Mouse (Mus musculus) liver, embryonic 14.5 days (tissue): ENCODE results near the gene Gabbr2. TPM values are rescaled to one million over a fixed set of nuclear protein-coding genes. Genes with fewer than 3 reads are reported as not detected.

Experiments
- ATAC-seq: fragments of 200-750 bp; cut with Nextera tagmentation; 2 replicates; pipeline ENCODE4 v1.8.0; 2017; ENCODE audit warnings: moderate number of reproducible peaks, mild to moderate bottlenecking, moderate library complexity; ENCODE audit not compliant: insufficient read depth
- DNase-seq, 3 experiments: peaks; one replicate each; pipeline ENCODE4 v3.0.0-alpha.2; 2012 to 2013; ENCODE audit warnings: low read depth in 3 of 3, low spot score in 3 of 3
- H3K27ac ChIP-seq: fragments of 300-500 bp; sonication (generic); 2 replicates; pipeline ENCODE4 v1.5.1; 2014; ENCODE audit warnings: moderate library complexity, mild to moderate bottlenecking, control low read depth, inconsistent platforms
- H3K27me3 ChIP-seq: fragments of 300-500 bp; sonication (generic); 2 replicates; pipeline ENCODE4 v1.6.1; 2014; ENCODE audit warnings: mild to moderate bottlenecking, low read length, moderate library complexity; ENCODE audit not compliant: control insufficient read depth, insufficient read depth
- H3K36me3 ChIP-seq: fragments of 300-500 bp; sonication (generic); replicated peaks from 2 replicates; pipeline ENCODE4 v1.6.1; 2014; ENCODE audit warnings: low read depth; ENCODE audit not compliant: control insufficient read depth, insufficient read depth
- H3K4me1 ChIP-seq, 2 experiments: fragments of 200-500 bp in 1 of 2; fragments of 300-500 bp in 1 of 2; sonication (generic) in 1 of 2; replicated peaks; 2 replicates each; pipeline ENCODE4 v1.6.1; 2012 to 2014; ENCODE audit warnings: antibody characterized with exemption in 1 of 2, inconsistent platforms in 1 of 2, low read length in 1 of 2; ENCODE audit not compliant: control insufficient read depth in 2 of 2, insufficient read depth in 2 of 2
- H3K4me2 ChIP-seq: fragments of 300-500 bp; sonication (generic); 2 replicates; pipeline ENCODE4 v1.6.1; 2014; ENCODE audit warnings: low read depth, mild to moderate bottlenecking, control low read depth, moderate library complexity
- H3K4me3 ChIP-seq, 2 experiments: fragments of 200-500 bp in 1 of 2; fragments of 300-500 bp in 1 of 2; sonication (generic) in 1 of 2; 2 replicates each; pipeline ENCODE4 v1.5.1; 2012 to 2014; ENCODE audit warnings: low read depth in 2 of 2, low read length in 2 of 2, mild to moderate bottlenecking in 2 of 2, control low read depth in 1 of 2, inconsistent platforms in 1 of 2, moderate library complexity in 1 of 2; ENCODE audit not compliant: insufficient read depth in 1 of 2
- H3K9ac ChIP-seq: fragments of 300-500 bp; sonication (generic); replicated peaks from 2 replicates; pipeline ENCODE4 v1.6.1; 2014; ENCODE audit warnings: mild to moderate bottlenecking, control low read depth, moderate library complexity
- H3K9me3 ChIP-seq: fragments of 300-500 bp; sonication (generic); 2 replicates; pipeline ENCODE4 v1.6.1; 2016; ENCODE audit warnings: low read length, mixed read lengths; ENCODE audit not compliant: control insufficient read depth
- CTCF ChIP-seq: IDR thresholded peaks from 2 replicates; pipeline ENCODE4 v1.5.1; 2016; ENCODE audit warnings: antibody characterized with exemption, low read depth, control low read depth
- EP300 ChIP-seq: IDR thresholded peaks from 2 replicates; pipeline ENCODE4 v1.6.1; 2016; ENCODE audit warnings: antibody characterized with exemption, low read depth
- WGBS: fragments of 180-500 bp; shearing (Covaris S2); extraction: QIAGEN DNeasy Blood & Tissue Kit; methylation state at CpG from one replicate; pipeline ENCODE4 v1.1.7; 2014; ENCODE audit not compliant: insufficient replicate concordance; 5-methylcytosine and 5-hydroxymethylcytosine counted together
- polyA plus RNA-seq, 2 experiments: library from polyadenylated mRNA; depleted of rRNA in 1 of 2; stranded (reverse) in 1 of 2; unstranded in 1 of 2; fragments of >200 nt; fragmentation: Nextera tagmentation in 1 of 2; extraction: Ambion mirVana in 1 of 2; gene quantifications; 2 replicates each; pipeline versions ENCODE4 v1.2.1 to v1.2.3; 2012 to 2014

Gabbr2 gene
- polyA plus RNA-seq, 2 experiments: 0.07 TPM; not detected in 1

DNA sequence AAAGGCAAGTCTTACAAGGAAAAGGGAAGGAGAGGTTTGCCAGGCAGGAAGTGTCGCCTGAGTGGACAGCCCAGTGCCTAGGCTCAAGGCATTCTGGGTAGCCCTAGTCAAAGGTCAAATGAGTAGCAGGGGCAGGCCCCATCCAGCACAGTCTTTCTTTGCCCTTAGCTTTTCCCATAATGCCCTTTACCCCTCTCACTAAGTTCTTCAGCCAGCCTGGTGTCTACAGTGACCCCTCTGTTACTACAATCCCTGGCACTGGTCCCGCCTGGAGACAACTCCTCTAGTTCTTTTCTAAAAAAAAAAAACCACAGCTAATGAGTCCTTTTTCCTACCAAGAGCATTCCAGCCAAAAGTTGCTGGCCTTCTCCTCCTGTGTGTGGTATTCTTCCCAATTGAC lies 122.3 kb downstream of the Gabbr2 start:
- ATAC-seq (no peak), DNase-seq (no peak)
- H3K9ac ChIP-seq: no peak overlapping the region
- H3K27ac ChIP-seq: no peak overlapping the region
- H3K4me3 ChIP-seq: no peak overlapping the region
- no peaks in the 10 kb centered on the region for H3K9me3 ChIP-seq
- WGBS: 36% methylated on average over 2 of the region's 2 CpGs
- H3K27me3 ChIP-seq: peaks cover 6% of the 10 kb centered on the region; the same call in 1 of the 2 replicates
- H3K4me2 ChIP-seq: no peak overlapping the region
- H3K36me3 ChIP-seq: no peaks in the 10 kb centered on the region
- peaks cover 0 to 3% of the 10 kb centered on the region in 2 experiments; a peak in 2 of 4 replicates for H3K4me1 ChIP-seq
- TF ChIP-seq CTCF: no peak
- no peak for TF ChIP-seq EP300

DNA sequence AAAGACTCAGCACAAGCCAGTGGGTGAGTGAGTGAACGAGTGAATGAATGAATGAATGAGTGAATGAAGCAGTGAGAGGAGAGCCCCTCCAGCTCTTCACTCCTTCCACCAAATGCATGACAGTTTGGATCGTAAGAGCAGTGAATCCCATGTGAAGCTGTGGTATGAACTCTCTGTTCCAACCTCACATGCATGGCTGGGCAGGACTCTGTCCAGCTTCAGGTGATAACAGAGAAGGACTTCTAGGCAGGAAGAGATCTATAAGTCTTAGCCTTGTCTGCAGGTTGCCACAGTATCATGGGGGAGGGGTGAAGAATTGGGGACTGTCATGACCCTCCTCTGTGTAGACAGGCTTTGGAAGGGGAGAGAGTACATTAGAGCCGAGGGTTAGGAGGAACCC lies 122.8 kb downstream of the Gabbr2 start:
- Histone ChIP-seq H3K27me3 (peaks cover 6% of the 10 kb centered on the region; the same call in 1 of the 2 replicates), H3K9ac (no peak overlapping the region), H3K4me2 (no peak overlapping the region), H3K36me3 (no peaks in the 10 kb centered on the region), H3K4me1 (peaks cover 0 to 3% of the 10 kb centered on the region in 2 experiments; a peak in 2 of 4 replicates), H3K4me3 (no peak overlapping the region), H3K27ac (no peak overlapping the region), H3K9me3 (no peaks in the 10 kb centered on the region)
- DNase-seq (no peak), ATAC-seq (no peak)
- TF ChIP-seq CTCF (no peak), EP300 (no peak)
- WGBS: 67% methylated on average over 3 of the region's 3 CpGs

GRCm38 (mm10) chr4:46868181-46868580 lies 123.5 kb downstream of the Gabbr2 start:
- Histone ChIP-seq H3K4me1 (peaks cover 0 to 3% of the 10 kb centered on the region in 2 experiments; a peak in 2 of 4 replicates), H3K4me3 (no peak overlapping the region), H3K9ac (no peak overlapping the region), H3K9me3 (no peaks in the 10 kb centered on the region), H3K4me2 (no peak overlapping the region), H3K36me3 (no peaks in the 10 kb centered on the region), H3K27ac (no peak overlapping the region), H3K27me3 (peaks cover 6% of the 10 kb centered on the region; the same call in 1 of the 2 replicates)
- ATAC-seq (no peak), DNase-seq (no peak)
- no peak for TF ChIP-seq CTCF
- no peak for TF ChIP-seq EP300
- WGBS: 21% methylated on average over 5 of the region's 5 CpGs

DNA sequence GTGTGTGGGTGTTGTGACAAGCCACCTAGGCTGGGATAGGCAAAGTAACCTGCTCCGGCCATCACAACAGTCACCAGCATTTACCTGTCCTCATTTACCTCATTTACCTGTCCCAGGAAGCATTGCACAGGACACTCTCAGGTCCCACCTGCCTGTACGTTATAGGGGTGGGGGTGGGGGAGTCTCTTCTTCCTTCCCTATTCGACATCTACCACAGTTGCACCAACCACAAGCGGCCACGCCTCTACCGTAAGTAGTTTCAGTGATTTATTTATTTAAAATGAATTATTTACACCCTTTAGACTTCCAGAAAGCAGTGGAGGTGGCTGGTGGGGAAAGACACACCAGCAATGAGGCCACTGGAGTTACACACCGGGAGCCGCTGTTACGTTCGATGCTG lies 123.9 kb downstream of the Gabbr2 start:
- Histone ChIP-seq H3K4me3 (no peak overlapping the region), H3K4me2 (no peak overlapping the region), H3K27me3 (peaks cover 6% of the 10 kb centered on the region; the same call in 1 of the 2 replicates), H3K9ac (no peak overlapping the region), H3K4me1 (peaks cover 3 to 7% of the 10 kb centered on the region in 2 experiments), H3K27ac (no peak overlapping the region), H3K9me3 (no peaks in the 10 kb centered on the region), H3K36me3 (no peaks in the 10 kb centered on the region)
- TF ChIP-seq EP300 (no peak), CTCF (no peak)
- DNase-seq: no peak
- no peak for ATAC-seq
- WGBS: 24% methylated on average over 10 of the region's 10 CpGs

DNA sequence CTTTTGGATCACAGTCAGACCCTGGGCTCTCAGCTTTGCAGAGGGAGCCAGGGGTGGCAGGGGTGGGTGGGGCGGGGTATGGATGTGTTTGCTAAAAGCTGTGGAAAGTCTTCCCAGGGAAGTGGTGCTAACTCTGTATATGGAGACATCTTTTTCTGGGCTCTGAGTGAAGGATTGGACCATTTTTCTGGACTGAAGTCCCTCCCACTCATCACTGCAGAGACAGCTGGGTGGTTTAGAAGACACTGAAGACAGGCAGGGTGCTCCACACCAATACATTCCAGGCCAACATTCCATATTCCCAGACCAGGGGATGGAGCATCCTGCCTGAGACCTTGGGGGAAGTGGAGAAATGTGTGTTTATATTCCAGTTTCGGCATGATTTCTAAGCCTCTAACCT lies 125.6 kb downstream of the Gabbr2 start:
- no peak for TF ChIP-seq CTCF
- TF ChIP-seq EP300: no peak
- H3K27me3 ChIP-seq: peaks cover 6% of the 10 kb centered on the region; the same call in 1 of the 2 replicates
- H3K36me3 ChIP-seq: no peaks in the 10 kb centered on the region
- no peak overlapping the region for H3K4me3 ChIP-seq
- 49% methylated on average over 2 of the region's 2 CpGs for WGBS
- no peak overlapping the region for H3K27ac ChIP-seq
- no peak overlapping the region for H3K4me2 ChIP-seq
- no peak for DNase-seq
- no peaks in the 10 kb centered on the region for H3K9me3 ChIP-seq
- ATAC-seq: no peak
- H3K9ac ChIP-seq: no peak overlapping the region
- H3K4me1 ChIP-seq: peaks cover 11% of the 10 kb centered on the region in 2 experiments
